Mouse (Mus musculus): ENCODE results near the gene Itfg2. TPM values are rescaled to one million over a fixed set of nuclear protein-coding genes. Genes with fewer than 3 reads are reported as not detected.

Itfg2 gene
- total and polyA plus RNA-seq, 3 experiments: 16.6 to 44.8 TPM; not detected in 1

DNA sequence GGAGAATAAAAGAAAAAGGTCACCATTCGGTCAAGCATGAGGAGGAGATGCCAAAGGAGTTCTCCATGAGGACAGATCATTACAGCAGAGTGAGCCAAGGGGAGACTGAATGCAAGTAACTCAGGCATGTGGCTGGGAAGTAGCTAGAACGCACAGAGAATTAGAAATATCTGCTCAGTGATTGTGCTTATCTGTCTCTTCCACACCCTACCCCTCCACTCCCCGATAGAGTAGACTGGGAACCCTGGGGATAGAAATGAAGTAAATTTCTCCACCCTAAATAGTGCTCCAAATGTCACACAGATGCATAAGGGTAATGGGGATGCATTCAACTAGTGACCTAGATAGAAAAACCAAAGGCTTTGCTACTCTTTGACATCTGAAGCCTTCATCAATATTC lies 41.8 kb upstream of the Itfg2 start:
- Histone ChIP-seq H3K79me2 (ENCODE audit: control insufficient read depth, insufficient read depth, low read length, poor library complexity) (no peaks in the 10 kb centered on the region), H3K9me3 (replicated peaks; ENCODE audit: insufficient read depth, low read length) (no peaks in the 10 kb centered on the region), H3K9ac (ENCODE audit: control insufficient read depth, low read depth, low read length, poor library complexity, severe bottlenecking) (no peak overlapping the region), H3K27ac (ENCODE audit: control insufficient read depth, low read depth, low read length) (no peak overlapping the region), H3K4me3 (ENCODE audit: control insufficient read depth in 1 of 2, insufficient read depth in 1 of 2, low read depth in 2 of 2, low read length in 2 of 2) (no peak overlapping the region), H3K4me1 (ENCODE audit: control insufficient read depth in 1 of 2, insufficient read depth in 2 of 2, low read length in 2 of 2) (no peaks in the 10 kb centered on the region), H3K27me3 (ENCODE audit: control insufficient read depth in 1 of 2, insufficient read depth in 2 of 2, low read length in 2 of 2) (no peaks in the 10 kb centered on the region), H3K36me3 (ENCODE audit: control insufficient read depth in 1 of 2, insufficient read depth in 2 of 2, low read length in 2 of 2) (no peaks in the 10 kb centered on the region)
- peak; percentile 47 for DNase-seq (ENCODE audit: low read depth, low spot score)
- TF ChIP-seq MYC (IDR thresholded peaks at IDR 0.05; ENCODE audit: low read depth, low read length) (no peak), TAL1 (IDR thresholded peaks at IDR 0.05; ENCODE audit: low read length) (peak; percentile 16; the same call in 1 of the 2 replicates), CTCF (IDR thresholded peaks at IDR 0.05 in 2 of 3, conservative IDR thresholded peaks at IDR 0.05 in 1 of 3; ENCODE audit: control insufficient read depth in 1 of 3, insufficient read depth in 1 of 3, low read depth in 2 of 3, low read length in 3 of 3, poor library complexity in 1 of 3, severe bottlenecking in 1 of 3) (no peak), GATA1 (IDR thresholded peaks at IDR 0.05; ENCODE audit: low read depth, low read length) (peak; percentile 59), TCF12 (IDR thresholded peaks at IDR 0.05; ENCODE audit: low read depth, low read length) (peak; percentile 65), EP300 (IDR thresholded peaks at IDR 0.05; ENCODE audit: low read depth in 1 of 2, low read length in 2 of 2) (peak; percentile 53 to 58)

DNA sequence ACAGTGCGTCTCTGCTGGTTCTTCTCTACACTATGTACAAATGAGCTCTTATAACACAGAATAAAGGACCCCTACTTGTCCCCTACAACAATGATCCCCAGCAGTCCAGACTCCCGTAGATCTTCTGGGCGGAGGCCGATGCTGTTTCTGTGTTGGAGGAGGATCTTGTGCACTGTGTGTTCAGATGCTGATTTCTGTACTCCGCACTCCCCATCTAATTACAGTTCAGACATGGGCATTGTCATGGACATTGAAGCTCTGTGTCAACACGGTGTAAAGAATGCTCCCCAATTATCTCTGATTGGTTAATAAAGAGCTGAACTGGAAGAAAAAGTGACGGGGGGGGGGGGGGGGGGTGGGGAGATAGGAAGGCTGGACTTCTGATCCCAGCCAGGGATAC lies 41.3 kb upstream of the Itfg2 start:
- Histone ChIP-seq H3K4me1 (ENCODE audit: control insufficient read depth in 1 of 2, insufficient read depth in 2 of 2, low read length in 2 of 2) (no peaks in the 10 kb centered on the region), H3K27ac (ENCODE audit: control insufficient read depth, low read depth, low read length) (no peak overlapping the region), H3K27me3 (ENCODE audit: control insufficient read depth in 1 of 2, insufficient read depth in 2 of 2, low read length in 2 of 2) (no peaks in the 10 kb centered on the region), H3K9ac (ENCODE audit: control insufficient read depth, low read depth, low read length, poor library complexity, severe bottlenecking) (no peak overlapping the region), H3K4me3 (ENCODE audit: control insufficient read depth in 1 of 2, insufficient read depth in 1 of 2, low read depth in 2 of 2, low read length in 2 of 2) (no peak overlapping the region), H3K79me2 (ENCODE audit: control insufficient read depth, insufficient read depth, low read length, poor library complexity) (no peaks in the 10 kb centered on the region), H3K9me3 (replicated peaks; ENCODE audit: insufficient read depth, low read length) (no peaks in the 10 kb centered on the region), H3K36me3 (ENCODE audit: control insufficient read depth in 1 of 2, insufficient read depth in 2 of 2, low read length in 2 of 2) (no peaks in the 10 kb centered on the region)
- TF ChIP-seq ETS1 (IDR thresholded peaks at IDR 0.05; ENCODE audit: low read depth, low read length) (no peak), MAZ (IDR thresholded peaks at IDR 0.05; ENCODE audit: low read depth, low read length) (no peak), USF1 (IDR thresholded peaks at IDR 0.05; ENCODE audit: low read depth, low read length) (no peak), ZKSCAN1 (IDR thresholded peaks at IDR 0.05; ENCODE audit: low read depth, low read length) (no peak), CTCF (IDR thresholded peaks at IDR 0.05 in 2 of 3, conservative IDR thresholded peaks at IDR 0.05 in 1 of 3; ENCODE audit: control insufficient read depth in 1 of 3, insufficient read depth in 1 of 3, low read depth in 2 of 3, low read length in 3 of 3, poor library complexity in 1 of 3, severe bottlenecking in 1 of 3) (no peak), GABPA (IDR thresholded peaks at IDR 0.05; ENCODE audit: low read depth, low read length) (no peak), HCFC1 (IDR thresholded peaks at IDR 0.05; ENCODE audit: low read depth, low read length) (no peak), ZMIZ1 (IDR thresholded peaks at IDR 0.05; ENCODE audit: low read depth, low read length) (no peak), CHD2 (IDR thresholded peaks at IDR 0.05; ENCODE audit: low read length) (no peak), MAX (IDR thresholded peaks at IDR 0.05; ENCODE audit: low read length) (no peak)
- no peak for DNase-seq (ENCODE audit: low read depth, low spot score)

DNA sequence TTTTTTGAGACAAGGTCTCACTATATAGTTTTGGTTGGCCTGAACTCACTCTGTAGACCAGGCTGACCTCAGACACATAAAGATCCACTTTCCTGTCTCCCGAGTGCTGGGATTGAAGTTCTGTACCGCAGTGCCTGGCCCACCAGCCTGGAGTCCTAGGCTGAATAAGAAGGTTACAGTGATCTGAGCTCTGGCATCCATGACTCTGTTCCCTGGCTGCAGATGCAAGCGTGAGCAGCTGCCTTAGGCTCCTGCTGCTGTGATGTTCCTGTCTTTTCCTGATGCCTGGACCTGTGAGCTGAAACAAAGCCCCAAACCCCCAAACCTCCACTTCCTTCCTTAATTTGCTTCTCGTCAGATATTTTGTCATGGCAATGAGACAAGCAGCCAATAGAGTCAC lies 40.3 kb upstream of the Itfg2 start:
- Histone ChIP-seq H3K4me1 (ENCODE audit: control insufficient read depth in 1 of 2, insufficient read depth in 2 of 2, low read length in 2 of 2) (no peaks in the 10 kb centered on the region), H3K36me3 (ENCODE audit: control insufficient read depth in 1 of 2, insufficient read depth in 2 of 2, low read length in 2 of 2) (no peaks in the 10 kb centered on the region), H3K27ac (ENCODE audit: control insufficient read depth, low read depth, low read length) (no peak overlapping the region), H3K9me3 (replicated peaks; ENCODE audit: insufficient read depth, low read length) (no peaks in the 10 kb centered on the region), H3K27me3 (ENCODE audit: control insufficient read depth in 1 of 2, insufficient read depth in 2 of 2, low read length in 2 of 2) (no peaks in the 10 kb centered on the region), H3K79me2 (ENCODE audit: control insufficient read depth, insufficient read depth, low read length, poor library complexity) (no peaks in the 10 kb centered on the region), H3K4me3 (ENCODE audit: control insufficient read depth in 1 of 2, insufficient read depth in 1 of 2, low read depth in 2 of 2, low read length in 2 of 2) (no peak overlapping the region), H3K9ac (ENCODE audit: control insufficient read depth, low read depth, low read length, poor library complexity, severe bottlenecking) (no peak overlapping the region)
- TF ChIP-seq MAZ (IDR thresholded peaks at IDR 0.05; ENCODE audit: low read depth, low read length) (no peak), JUND (IDR thresholded peaks at IDR 0.05; ENCODE audit: low read depth, low read length) (no peak), ZMIZ1 (IDR thresholded peaks at IDR 0.05; ENCODE audit: low read depth, low read length) (no peak), ETS1 (IDR thresholded peaks at IDR 0.05; ENCODE audit: low read depth, low read length) (no peak), KAT2A (conservative IDR thresholded peaks at IDR 0.05; ENCODE audit: low read depth, low read length) (no peak), MXI1 (IDR thresholded peaks at IDR 0.05; ENCODE audit: low read depth, low read length) (no peak), EP300 (IDR thresholded peaks at IDR 0.05; ENCODE audit: low read depth in 1 of 2, low read length in 2 of 2) (no peak)
- no peak for DNase-seq (ENCODE audit: low read depth, low spot score)

Data from MEL (cell line).